Mouse (Mus musculus) testis, adult 2 months (tissue): ENCODE measurements around the gene Isyna1.

Experiments
- CTCF ChIP-seq: fragments of 200-500 bp; IDR thresholded peaks from 2 replicates; pipeline ENCODE4 v1.5.1; 2012; ENCODE audit warnings: low read depth, mild to moderate bottlenecking, inconsistent platforms, low read length, moderate library complexity; ENCODE audit not compliant: control insufficient read depth, insufficient read depth, insufficient replicate concordance
- POLR2A ChIP-seq: fragments of 200-500 bp; IDR thresholded peaks from 2 replicates; pipeline ENCODE4 v1.6.1; 2012; ENCODE audit warnings: low read depth, mild to moderate bottlenecking, inconsistent platforms, low read length, moderate library complexity; ENCODE audit not compliant: control insufficient read depth

DNA sequence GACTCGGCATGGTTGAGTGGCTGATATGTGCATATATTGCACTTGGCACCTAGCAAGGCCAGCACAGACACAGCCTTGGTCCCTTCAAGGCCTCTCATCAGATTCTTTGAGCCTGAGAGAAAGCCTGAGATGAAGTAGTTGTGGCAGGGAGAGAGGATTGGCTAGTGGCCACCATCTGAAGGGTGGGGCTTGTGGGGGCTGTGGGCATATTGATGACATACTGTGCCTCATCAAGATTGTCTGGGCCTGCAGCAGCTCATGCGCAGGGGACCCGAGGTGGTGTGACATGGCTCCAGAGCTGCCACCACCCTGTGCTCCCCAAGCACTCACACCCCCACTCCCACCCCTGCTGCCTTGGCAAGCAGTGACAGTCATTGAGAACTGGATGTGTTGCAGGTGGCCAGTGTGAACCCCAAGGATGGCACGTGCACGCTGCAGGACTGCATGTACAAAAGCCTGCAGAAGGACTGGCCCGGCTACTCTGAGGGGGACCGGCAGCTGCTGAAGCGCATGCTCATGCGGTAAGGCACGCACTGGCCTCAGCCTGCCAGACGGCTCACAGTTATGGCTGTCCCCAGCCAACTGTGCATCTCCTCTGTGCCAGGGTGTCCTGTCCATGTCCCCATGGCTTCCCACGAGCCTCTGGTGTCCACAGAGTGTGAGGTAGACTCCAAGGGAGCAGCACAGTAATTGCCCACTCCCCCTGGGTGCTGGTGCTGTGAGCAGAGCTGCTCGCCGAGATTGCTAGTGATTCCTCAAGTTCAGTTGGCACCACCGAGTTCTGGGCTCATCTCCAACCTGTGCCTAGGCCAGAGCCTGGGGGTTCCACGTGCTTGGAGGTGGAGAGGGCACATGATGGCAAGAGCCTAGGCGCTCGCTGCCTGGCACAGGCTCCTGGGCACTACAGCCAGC lies 10.4 kb upstream of the Isyna1 start:
- no peak for TF ChIP-seq POLR2A
- no peak for TF ChIP-seq CTCF
